Mouse (Mus musculus) liver, adult 2 months (tissue): ENCODE results near the gene Rffl.

ENCODE experiments used
- CTCF ChIP-seq: fragments of 200-500 bp; IDR thresholded peaks from 2 replicates; pipeline ENCODE4 v1.5.1; 2011; ENCODE audit warnings: low read depth, low read length, control low read depth
- POLR2A ChIP-seq: fragments of 200-500 bp; IDR thresholded peaks from 2 replicates; pipeline ENCODE4 v1.6.1; 2011; ENCODE audit warnings: low read length, control low read depth; ENCODE audit not compliant: insufficient read depth; ENCODE audit errors: extremely low read depth

GRCm38 (mm10) chr11:82831008-82831893, 39.8 kb downstream of the Rffl start:
- TF ChIP-seq CTCF (no peak), POLR2A (no peak)
